Mouse (Mus musculus): Measurements from ENCODE around the gene Cep19. TPM values are rescaled to one million over a fixed set of nuclear protein-coding genes. Genes with fewer than 3 reads are reported as not detected.

Gene Cep19
- total and polyA plus RNA-seq, 3 experiments, result 8.0 to 33.1 (median 15.4) TPM

DNA sequence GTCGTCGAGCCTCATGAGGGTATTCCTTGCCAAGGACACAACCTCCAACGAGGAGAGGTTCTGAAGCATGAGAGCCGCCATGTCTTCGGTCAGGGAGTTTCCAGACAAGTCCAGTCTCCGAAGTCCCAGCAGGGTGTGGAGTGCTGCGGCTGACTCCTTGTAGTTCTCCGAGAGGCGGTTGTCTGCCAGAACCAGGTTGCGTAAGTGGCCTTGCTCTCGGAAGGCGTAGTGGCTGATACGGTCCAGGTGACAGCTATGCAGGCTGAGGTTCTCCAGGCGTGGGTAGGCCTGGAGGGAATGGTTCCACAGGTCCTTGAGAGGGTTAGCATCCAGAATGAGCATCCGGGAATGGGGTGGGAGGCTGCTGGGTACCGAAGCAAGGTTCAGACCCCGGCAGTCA lies 45.0 kb downstream of the Cep19 start:
- DNase-seq, result no peak

DNA sequence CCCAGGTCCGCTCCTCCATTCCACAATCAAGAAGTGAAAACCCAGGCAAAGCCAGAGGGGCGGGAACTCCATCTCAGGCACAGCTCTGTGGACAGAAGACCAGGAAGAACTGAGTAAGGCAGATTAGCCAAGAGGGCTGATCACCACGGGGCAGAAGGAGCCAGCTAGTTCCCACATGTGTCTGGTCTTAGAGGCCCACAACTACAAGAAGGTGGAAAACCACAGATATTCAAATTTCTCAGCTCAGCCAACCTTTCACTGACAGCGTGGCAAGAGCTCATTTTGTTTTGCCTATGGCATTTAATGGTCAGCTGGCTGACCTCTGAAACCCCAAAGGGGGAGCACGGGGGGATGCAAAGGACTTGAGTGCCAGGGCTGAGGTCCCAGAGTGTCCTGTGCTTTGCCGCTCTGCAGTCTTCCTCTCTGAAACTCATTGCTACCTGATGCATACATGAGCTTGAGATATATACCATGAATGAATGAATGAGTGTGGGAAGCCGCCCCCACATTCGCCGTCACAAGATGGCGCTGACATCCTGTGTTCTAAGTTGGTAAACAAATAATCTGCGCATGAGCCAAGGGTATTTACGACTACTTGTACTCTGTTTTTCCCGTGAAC lies 48.1 kb downstream of the Cep19 start:
- DNase-seq, result no peak

DNA sequence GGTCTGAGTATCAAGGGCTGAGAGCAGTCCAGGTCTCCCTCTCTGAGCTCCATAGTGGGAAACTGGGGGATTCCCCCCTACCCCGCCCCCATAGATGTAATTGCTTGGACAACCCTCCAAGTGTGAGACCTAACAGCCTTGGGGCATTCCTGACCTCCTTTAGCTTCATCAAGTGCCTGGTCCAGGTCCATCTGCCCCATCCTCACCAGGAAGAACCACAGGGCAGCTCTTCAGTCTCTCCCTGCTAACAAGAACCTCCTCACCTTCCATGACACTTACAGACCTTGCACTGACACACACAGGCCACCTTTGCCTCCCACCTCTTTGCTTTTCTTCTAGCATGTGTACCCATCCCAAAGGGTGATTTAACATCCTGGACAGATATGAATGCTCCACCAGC lies 54.4 kb downstream of the Cep19 start:
- no peak for DNase-seq

DNA sequence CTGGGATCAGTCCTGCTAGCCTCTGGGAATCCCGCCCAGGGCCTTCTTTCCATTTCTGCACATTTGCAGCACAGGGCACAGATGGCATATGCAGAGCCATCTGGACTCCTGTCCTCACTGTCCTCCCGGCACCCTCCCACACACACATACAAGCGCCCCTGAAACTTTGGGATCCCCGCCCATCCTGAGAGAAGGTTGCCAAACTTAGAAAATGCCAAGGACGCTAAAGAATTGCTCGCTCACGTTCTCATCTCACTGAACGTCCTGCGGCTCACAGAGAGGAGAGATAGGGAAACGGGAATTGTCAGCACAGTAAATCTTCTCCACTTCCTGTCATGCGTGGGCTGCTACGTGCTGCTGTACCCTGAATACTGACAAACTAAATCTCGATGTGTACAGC lies 54.8 kb downstream of the Cep19 start:
- DNase-seq, result peak; percentile 90

DNA sequence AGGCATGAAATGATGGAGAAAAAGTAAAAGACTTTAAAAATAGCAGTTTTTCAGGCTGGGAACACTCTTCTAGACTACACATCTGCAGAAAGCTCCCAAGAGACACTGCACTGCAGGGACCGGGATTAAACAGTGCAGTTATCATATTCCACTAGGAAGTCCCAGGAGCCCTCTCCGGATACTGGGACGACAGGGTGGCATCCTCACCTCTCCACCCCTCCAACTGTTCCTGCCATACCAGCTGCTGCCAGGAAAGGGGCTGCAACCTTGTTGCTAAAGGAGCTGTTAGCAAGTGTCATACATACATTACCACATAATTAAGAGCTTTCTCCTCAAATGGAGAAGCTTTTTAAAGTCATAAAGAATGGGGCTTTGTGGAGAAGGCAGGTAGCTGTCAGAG lies 57.1 kb downstream of the Cep19 start:
- no peak for DNase-seq

DNA sequence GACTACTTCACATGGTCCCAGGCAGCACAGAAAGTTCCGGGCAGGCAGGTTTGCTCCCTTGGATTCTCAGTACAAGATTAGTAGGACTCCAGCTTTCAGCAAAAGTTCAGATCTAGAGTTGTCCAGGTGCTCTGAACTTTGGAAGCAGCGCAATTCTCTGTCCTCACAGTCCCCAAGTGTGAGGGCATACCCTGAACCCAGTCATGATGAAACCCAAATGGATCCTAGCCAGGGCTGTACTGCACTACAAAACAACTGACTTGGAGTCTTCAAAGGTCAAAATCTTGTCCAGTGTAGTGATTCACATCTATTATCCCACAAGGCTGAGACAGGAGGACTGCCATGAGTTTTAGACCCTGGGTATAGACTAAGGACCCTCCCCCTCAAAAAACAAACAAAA lies 57.8 kb downstream of the Cep19 start:
- peak; percentile 70 for DNase-seq

Other genes with a start within 250 kb of the Cep19 start
- gene Meltf, start 221.0 kb upstream of the Cep19 start, total RNA-seq (2021), result not detected
- gene Meltf, start 221.0 kb upstream of the Cep19 start, polyA plus RNA-seq (2012; rRNA removed), result 0.02 and 0.04 TPM in 2 replicates
- gene Pigz, start 165.9 kb upstream of the Cep19 start, total RNA-seq (2021), result 1 to 10 TPM in 1 of 2 experiments, under 1 TPM in 1; 0.35 to 1.3 TPM
- gene Pigz, start 165.9 kb upstream of the Cep19 start, polyA plus RNA-seq (2012; rRNA removed), result 0.71 and 1.3 TPM in 2 replicates
- gene 0610012G03Rik, start 151.3 kb upstream of the Cep19 start, total RNA-seq (2021), result 10 to 100 TPM; 40.5 to 47.4 TPM
- 143 and 164 TPM in 2 replicates for gene 0610012G03Rik, start 151.3 kb upstream of the Cep19 start, polyA plus RNA-seq (2012; rRNA removed)
- 10 to 100 TPM; 45.1 to 54.0 TPM for gene Ncbp2, start 151.3 kb upstream of the Cep19 start, total RNA-seq (2021)
- gene Ncbp2, start 151.3 kb upstream of the Cep19 start, polyA plus RNA-seq (2012; rRNA removed), result 2.3 and 6.0 TPM in 2 replicates
- gene Senp5, start 96.5 kb upstream of the Cep19 start, total RNA-seq (2021), result 10 to 100 TPM; 19.1 to 26.3 TPM
- 1.6 and 1.7 TPM in 2 replicates for gene Senp5, start 96.5 kb upstream of the Cep19 start, polyA plus RNA-seq (2012; rRNA removed)
- 10 to 100 TPM; 50.4 to 57.5 TPM for gene Pak2, start 20.5 kb upstream of the Cep19 start, total RNA-seq (2021)
- 15.0 and 20.6 TPM in 2 replicates for gene Pak2, start 20.5 kb upstream of the Cep19 start, polyA plus RNA-seq (2012; rRNA removed)
- 10 to 100 TPM; 30.8 to 35.5 TPM for gene Pigx, start 60 bp upstream of the Cep19 start, total RNA-seq (2021)
- gene Pigx, start 60 bp upstream of the Cep19 start, polyA plus RNA-seq (2012; rRNA removed), result 27.6 and 40.0 TPM in 2 replicates
- 1 to 10 TPM; 4.1 to 6.3 TPM for gene Nrros, start 65.8 kb downstream of the Cep19 start, total RNA-seq (2021)
- gene Nrros, start 65.8 kb downstream of the Cep19 start, polyA plus RNA-seq (2012; rRNA removed), result 13.4 and 14.1 TPM in 2 replicates
- gene Bex6, start 80.0 kb downstream of the Cep19 start, total RNA-seq (2021), result not detected
- gene Bex6, start 80.0 kb downstream of the Cep19 start, polyA plus RNA-seq (2012; rRNA removed), result not detected in 2 replicates
- gene Fbxo45, start 147.4 kb downstream of the Cep19 start, total RNA-seq (2021), result 10 to 100 TPM; 12.8 to 16.8 TPM
- 3.3 and 3.9 TPM in 2 replicates for gene Fbxo45, start 147.4 kb downstream of the Cep19 start, polyA plus RNA-seq (2012; rRNA removed)
- 10 to 100 TPM; 10.2 to 16.1 TPM for gene Wdr53, start 147.4 kb downstream of the Cep19 start, total RNA-seq (2021)
- gene Wdr53, start 147.4 kb downstream of the Cep19 start, polyA plus RNA-seq (2012; rRNA removed), result 0.62 and 1.6 TPM in 2 replicates
- not detected for gene Smco1, start 171.7 kb downstream of the Cep19 start, total RNA-seq (2021)
- gene Smco1, start 171.7 kb downstream of the Cep19 start, polyA plus RNA-seq (2012; rRNA removed), result not detected in 2 replicates
- gene Rnf168, start 177.7 kb downstream of the Cep19 start, total RNA-seq (2021), result 10 to 100 TPM; 20.4 to 24.8 TPM
- gene Rnf168, start 177.7 kb downstream of the Cep19 start, polyA plus RNA-seq (2012; rRNA removed), result 9.2 and 11.3 TPM in 2 replicates
- 10 to 100 TPM; 44.2 to 73.3 TPM for gene Ubxn7, start 232.5 kb downstream of the Cep19 start, total RNA-seq (2021)
- 1.3 and 1.8 TPM in 2 replicates for gene Ubxn7, start 232.5 kb downstream of the Cep19 start, polyA plus RNA-seq (2012; rRNA removed)